Mouse (Mus musculus) stomach, embryonic 14.5 days (tissue): Measurements from ENCODE around the gene Inha. TPM values are rescaled to one million over a fixed set of nuclear protein-coding genes. Genes with fewer than 3 reads are reported as not detected.

Experiments used
- ATAC-seq: fragments of 200-750 bp; cut with Nextera tagmentation; 2 replicates; pipeline ENCODE4 v1.8.0; 2017; ENCODE audit warnings: low read depth, moderate TSS enrichment; ENCODE audit not compliant: insufficient number of reproducible peaks, insufficient read depth, low FRiP score
- H3K27ac ChIP-seq: fragments of 300-500 bp; sonication (generic); 2 replicates; pipeline ENCODE4 v1.5.1; 2014; ENCODE audit warnings: mild to moderate bottlenecking, low read length, moderate library complexity, mixed read lengths
- H3K27me3 ChIP-seq: fragments of 300-500 bp; sonication (generic); 2 replicates; pipeline ENCODE4 v1.6.1; 2014; ENCODE audit warnings: low read length, control low read depth, mixed read lengths; ENCODE audit not compliant: control insufficient read depth, insufficient read depth
- H3K36me3 ChIP-seq: fragments of 300-500 bp; sonication (generic); 2 replicates; pipeline ENCODE4 v1.6.1; 2014; ENCODE audit warnings: mild to moderate bottlenecking, control low read depth, low read length, moderate library complexity, mixed read lengths; ENCODE audit not compliant: control insufficient read depth, insufficient read depth
- H3K4me1 ChIP-seq: fragments of 300-500 bp; sonication (generic); 2 replicates; pipeline ENCODE4 v1.6.1; 2014; ENCODE audit warnings: low read length, control low read depth, mixed read lengths; ENCODE audit not compliant: control insufficient read depth, insufficient read depth
- H3K4me2 ChIP-seq: fragments of 300-500 bp; sonication (generic); replicated peaks from 2 replicates; pipeline ENCODE4 v1.6.1; 2014; ENCODE audit warnings: low read depth, low read length, control low read depth
- H3K4me3 ChIP-seq: fragments of 300-500 bp; sonication (generic); 2 replicates; pipeline ENCODE4 v1.5.1; 2014; ENCODE audit warnings: low read depth, low read length, control low read depth
- H3K9ac ChIP-seq: fragments of 300-500 bp; sonication (generic); replicated peaks from 2 replicates; pipeline ENCODE4 v1.6.1; 2014; ENCODE audit warnings: low read depth, mild to moderate bottlenecking, control low read depth, low read length, moderate library complexity, mixed read lengths
- H3K9me3 ChIP-seq: fragments of 300-500 bp; sonication (generic); 2 replicates; pipeline ENCODE4 v1.6.1; 2016; ENCODE audit warnings: low read depth, low read length, control low read depth; ENCODE audit not compliant: control insufficient read depth
- WGBS: fragments of 180-500 bp; shearing (Covaris S2); extraction: QIAGEN DNeasy Blood & Tissue Kit; methylation state at CpG from one replicate; pipeline ENCODE4 v1.1.7; 2014; 5-methylcytosine and 5-hydroxymethylcytosine counted together
- polyA plus RNA-seq: library from polyadenylated mRNA; unstranded; fragments of >200 nt; fragmentation: Nextera tagmentation; extraction: Ambion mirVana; gene quantifications from 2 replicates; pipeline ENCODE4 v1.2.1, GENCODE M21; 2014

Inha gene
- polyA plus RNA-seq, 1 experiment from 2014 or later = 7.2 TPM

DNA sequence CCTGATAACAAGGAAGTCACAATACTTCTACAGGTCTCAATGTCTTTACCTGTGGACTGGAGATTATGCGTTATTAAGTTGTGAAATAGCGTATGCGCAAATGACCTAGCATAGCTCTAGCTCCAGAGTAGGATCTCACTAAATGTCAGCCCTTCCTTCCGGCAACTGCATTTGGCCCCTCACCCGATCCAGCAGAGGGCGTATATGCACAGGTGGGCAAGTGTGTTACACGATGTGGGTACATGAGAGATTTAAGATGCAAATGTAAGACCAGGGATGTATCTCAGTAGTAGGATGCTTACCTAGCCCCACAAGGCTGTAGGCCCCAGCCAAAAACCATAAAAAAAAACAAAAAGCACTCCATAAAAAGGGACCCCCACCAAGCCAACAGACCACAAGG lies 7.4 kb upstream of the Inha start:
- peaks cover 73% of the 10 kb centered on the region for H3K36me3 ChIP-seq
- no peak overlapping the region for H3K9ac ChIP-seq
- no peaks in the 10 kb centered on the region for H3K9me3 ChIP-seq
- 73% methylated on average over 7 of the region's 7 CpGs for WGBS
- no peak for ATAC-seq
- H3K27me3 ChIP-seq = no peaks in the 10 kb centered on the region
- H3K4me1 ChIP-seq = peaks cover 6% of the 10 kb centered on the region
- no peak overlapping the region for H3K4me3 ChIP-seq
- H3K27ac ChIP-seq = no peak overlapping the region
- no peak overlapping the region for H3K4me2 ChIP-seq

GRCm38 (mm10) chr1:75501905-75502304 lies 5.0 kb upstream of the Inha start:
- Histone ChIP-seq H3K4me2 (no peak overlapping the region), H3K36me3 (peaks cover 61% of the 10 kb centered on the region), H3K4me1 (peaks cover 14% of the 10 kb centered on the region), H3K9me3 (no peaks in the 10 kb centered on the region), H3K27ac (no peak overlapping the region), H3K27me3 (no peaks in the 10 kb centered on the region), H3K4me3 (no peak overlapping the region), H3K9ac (no peak overlapping the region)
- 97% methylated on average over 9 of the region's 9 CpGs for WGBS
- ATAC-seq = no peak

DNA sequence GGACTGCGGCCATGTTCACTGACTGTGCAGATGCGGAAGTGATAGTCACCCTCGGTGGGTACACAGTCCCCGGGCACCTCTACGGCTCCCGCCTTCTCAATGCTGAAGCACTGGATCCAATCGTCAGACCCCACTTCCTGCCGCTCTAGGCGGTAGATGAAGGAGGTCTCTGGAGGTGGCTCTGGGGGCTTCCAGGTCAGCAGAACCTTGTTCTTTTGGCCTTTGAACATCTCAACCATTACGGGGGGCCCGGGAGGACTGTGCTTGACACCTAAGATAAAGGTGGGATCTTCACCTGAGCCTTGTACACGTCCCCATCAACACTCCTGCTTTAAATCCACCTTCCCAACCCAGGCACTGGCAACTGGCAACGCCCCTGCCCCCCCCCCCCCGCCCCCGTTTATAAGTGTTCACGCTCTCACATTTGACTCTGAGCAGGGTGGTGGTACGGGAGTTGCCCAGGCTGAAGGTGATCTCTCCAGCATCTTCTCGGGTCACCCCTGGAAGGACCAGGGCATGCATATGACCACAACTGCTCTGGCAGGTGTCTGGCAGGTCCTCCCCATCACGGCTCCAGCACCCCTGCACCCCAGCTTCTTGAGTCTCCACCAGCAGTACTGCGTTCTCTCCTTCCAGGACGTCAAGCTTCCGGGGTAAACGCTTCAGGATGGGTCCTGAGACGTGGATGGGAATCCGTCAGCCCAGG lies 3.8 kb upstream of the Inha start:
- Histone ChIP-seq H3K9ac (no peak overlapping the region), H3K27me3 (no peaks in the 10 kb centered on the region), H3K27ac (no peak overlapping the region), H3K4me1 (peaks cover 17% of the 10 kb centered on the region), H3K4me2 (no peak overlapping the region), H3K9me3 (no peaks in the 10 kb centered on the region), H3K4me3 (no peak overlapping the region), H3K36me3 (peaks cover 51% of the 10 kb centered on the region)
- ATAC-seq = no peak
- 88% methylated on average over 25 of the region's 25 CpGs for WGBS

GRCm38 (mm10) chr1:75503651-75503980 lies 3.3 kb upstream of the Inha start:
- Histone ChIP-seq H3K4me2 (peak overlapping the region; percentile 97; the same call in 1 of the 2 replicates), H3K4me3 (no peak overlapping the region), H3K36me3 (peaks cover 45% of the 10 kb centered on the region), H3K27ac (no peak overlapping the region), H3K9ac (no peak overlapping the region), H3K4me1 (peaks cover 17% of the 10 kb centered on the region), H3K27me3 (no peaks in the 10 kb centered on the region), H3K9me3 (no peaks in the 10 kb centered on the region)
- no peak for ATAC-seq
- 63% methylated on average over 23 of the region's 23 CpGs for WGBS

DNA sequence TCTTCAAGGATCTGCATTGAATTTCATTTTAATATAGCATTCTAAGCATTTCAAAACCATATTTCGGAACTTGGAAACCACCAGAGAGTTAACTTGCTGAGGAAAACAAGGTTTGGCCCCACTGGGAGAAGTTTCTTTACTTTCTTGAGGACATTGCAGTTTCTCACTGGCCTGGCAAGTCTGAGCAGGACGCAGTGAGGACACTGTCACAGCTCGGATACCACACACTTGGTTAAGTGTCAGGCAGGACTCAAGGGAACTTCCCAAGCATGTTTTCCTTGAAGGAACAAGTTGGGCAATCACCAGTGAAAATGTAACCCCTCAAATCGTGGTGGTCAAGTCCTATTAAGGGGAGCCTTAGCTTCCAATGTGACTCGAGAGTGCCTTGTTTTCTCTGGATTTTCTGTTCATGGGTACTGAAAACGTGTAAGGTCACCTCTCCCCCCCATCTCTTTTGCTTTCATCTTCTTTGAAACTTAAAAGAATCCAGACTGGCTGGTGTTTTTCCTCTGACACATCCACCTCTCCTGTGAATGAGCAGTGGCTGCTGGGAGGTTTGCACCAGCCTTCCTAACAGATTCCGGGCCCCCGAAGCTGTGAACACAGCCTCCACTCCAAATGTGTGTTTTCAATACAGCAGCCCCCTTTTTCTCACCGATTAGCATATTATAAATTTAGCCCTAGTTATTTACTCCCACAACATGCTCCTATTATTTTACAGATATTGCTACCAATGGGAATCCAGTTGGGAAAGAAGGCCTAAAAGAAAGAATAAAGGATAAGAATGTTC lies 2.4 kb upstream of the Inha start:
- Histone ChIP-seq H3K4me1 (peaks cover 17% of the 10 kb centered on the region), H3K27me3 (no peaks in the 10 kb centered on the region), H3K4me2 (peak overlapping the region; percentile 97), H3K27ac (peak overlapping the region; percentile 99; the same call in 1 of the 2 replicates), H3K9me3 (no peaks in the 10 kb centered on the region), H3K36me3 (peaks cover 37% of the 10 kb centered on the region), H3K4me3 (peak overlapping the region; percentile 96), H3K9ac (peak overlapping the region; percentile 99)
- no peak for ATAC-seq
- 53% methylated on average over 9 of the region's 9 CpGs for WGBS

DNA sequence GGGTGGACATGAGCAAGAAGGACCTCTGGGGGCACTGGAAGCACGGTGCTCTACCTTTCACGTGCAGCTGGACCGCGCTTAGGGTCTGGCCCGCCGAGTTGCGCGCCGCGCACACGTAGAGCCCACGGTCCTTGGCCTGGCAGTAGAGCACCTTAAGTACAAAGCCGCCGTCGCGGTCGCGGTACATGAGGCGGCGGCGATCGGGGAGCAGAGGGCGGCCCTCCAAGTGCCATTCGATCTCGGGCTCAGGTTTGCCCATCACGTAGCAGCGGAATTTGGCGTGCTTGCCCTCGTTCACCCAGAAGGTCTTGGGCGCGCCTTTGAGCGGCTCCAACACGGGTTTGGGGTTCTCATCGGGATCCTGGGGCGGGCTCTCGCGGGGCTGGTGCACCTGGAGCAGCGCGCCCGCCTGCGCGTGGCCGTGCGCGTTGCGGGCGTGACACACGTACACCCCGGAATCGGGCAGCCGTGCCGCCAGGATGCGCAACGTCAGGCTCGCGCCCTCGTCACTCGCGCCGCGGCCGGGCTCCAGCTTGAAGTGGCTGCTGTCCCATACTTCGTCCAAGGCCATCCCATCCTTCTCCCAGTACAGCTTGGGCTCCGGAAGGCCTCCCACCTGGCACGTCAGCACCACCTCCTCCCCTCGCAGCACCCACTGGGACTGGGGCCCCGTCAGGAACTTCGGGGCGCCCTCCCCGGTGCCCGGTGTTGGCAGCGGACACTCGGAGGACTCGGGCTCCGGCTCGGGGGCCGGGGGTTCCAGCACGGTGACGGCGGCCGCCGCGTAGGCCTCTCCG lies 1.5 kb upstream of the Inha start:
- peak overlapping the region; percentile 96 for H3K4me3 ChIP-seq
- H3K36me3 ChIP-seq = peaks cover 29% of the 10 kb centered on the region
- peak overlapping the region; percentile 99 for H3K27ac ChIP-seq
- peak; percentile 43 for ATAC-seq
- peaks cover 18% of the 10 kb centered on the region for H3K4me1 ChIP-seq
- no peaks in the 10 kb centered on the region for H3K27me3 ChIP-seq
- no peaks in the 10 kb centered on the region for H3K9me3 ChIP-seq
- under 1% methylated on average over 84 of the region's 84 CpGs for WGBS
- peak overlapping the region; percentile 99 for H3K9ac ChIP-seq
- H3K4me2 ChIP-seq = peak overlapping the region; percentile 97

DNA sequence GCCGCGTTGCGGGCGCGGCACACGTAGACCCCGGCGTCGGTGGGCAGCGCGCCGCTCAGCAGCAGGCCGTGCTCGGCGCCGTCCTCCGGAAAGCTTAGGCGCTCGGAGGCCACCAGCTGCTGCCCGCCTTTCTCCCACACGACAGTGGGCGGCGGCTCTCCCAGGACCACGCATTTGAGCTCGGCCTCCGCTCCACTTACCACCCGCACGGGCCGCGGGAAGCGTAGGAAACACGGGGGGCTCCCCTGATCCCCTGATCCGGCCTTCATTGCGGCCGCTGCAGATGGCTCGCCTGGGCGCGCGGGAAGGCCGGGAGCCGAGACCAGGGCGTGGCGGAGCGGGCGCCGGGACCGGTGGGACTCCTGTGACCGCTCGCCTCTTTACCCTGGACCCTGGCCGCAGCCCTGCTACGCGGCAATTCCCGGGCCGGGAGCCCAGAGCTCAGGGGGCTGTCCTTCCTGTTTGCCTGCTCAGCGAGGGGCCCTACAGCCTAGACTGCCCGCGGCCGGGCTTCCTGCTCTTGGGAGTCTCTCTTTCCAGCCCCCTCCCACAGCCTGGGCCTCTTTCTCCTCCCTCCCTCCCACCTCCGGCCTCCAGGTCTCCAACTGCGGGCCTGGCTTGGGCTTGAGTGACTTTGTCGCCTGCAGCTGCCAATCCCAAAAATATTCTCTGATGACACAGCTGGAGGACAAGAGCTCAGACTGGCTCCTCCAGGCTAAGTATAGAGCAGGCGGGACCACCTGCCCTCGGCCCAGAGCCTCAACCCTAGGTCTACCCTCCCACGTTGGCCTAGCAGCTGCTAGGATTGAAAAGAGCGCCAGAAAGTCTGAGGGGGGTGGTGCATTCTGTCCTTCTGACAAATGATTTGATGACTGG lies 683 bp upstream of the Inha start, which contains the start of gene Obsl1:
TSS of gene Obsl1 (minus strand) at position 497 of the 876 bp plus-strand sequence.
- Histone ChIP-seq H3K4me2 (peak within 1 kb of the TSS; percentile 97), H3K9ac (peak within 1 kb of the TSS; percentile 99), H3K4me3 (peak within 1 kb of the TSS; percentile 96), H3K4me1 (peaks cover 27% of the 10 kb centered on the region), H3K27me3 (no peaks in the 10 kb centered on the region), H3K36me3 (peaks cover 20% of the 10 kb centered on the region), H3K9me3 (no peaks in the 10 kb centered on the region), H3K27ac (peak within 1 kb of the TSS; percentile 99)
- under 1% methylated on average over 65 of the region's 65 CpGs for WGBS
- peak; percentile 93 for ATAC-seq
